Mouse (Mus musculus) lung, postnatal 14 days (tissue): ENCODE measurements around the gene Tmbim7.

Source experiments
- DNase-seq: peaks from one replicate; pipeline ENCODE4 v3.0.0; 2021

The Tmbim7 gene

DNA sequence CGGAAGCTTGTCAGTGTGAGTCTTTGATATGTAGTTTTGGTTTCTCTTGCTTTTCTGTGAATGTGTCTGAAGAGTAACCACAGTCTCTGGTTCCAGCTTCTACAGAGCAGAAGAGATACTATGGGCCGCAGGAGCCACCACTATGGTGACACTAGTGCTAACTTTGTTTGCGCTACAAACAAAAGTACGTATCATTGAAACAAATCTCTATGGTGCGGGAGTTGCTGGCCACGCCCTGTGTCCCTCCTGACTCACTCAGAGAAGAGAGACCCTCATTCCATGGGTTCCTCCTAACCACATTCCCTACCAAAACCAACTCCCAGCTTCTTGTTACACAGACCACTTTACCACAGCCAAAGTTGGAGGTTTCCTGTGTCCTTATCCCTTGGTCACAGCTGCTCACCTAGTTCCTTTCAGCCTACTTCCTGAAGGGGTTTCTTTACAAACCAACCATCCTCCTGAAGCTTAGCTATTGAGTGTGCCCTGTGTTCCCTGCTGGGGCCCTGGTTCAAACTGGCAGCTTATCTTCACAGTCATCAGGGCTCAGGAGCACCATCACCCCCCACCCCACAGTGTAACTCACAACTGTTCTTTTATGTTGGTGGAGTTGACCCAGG is 19.1 kb downstream of the Tmbim7 start:
- DNase-seq, result no peak

DNA sequence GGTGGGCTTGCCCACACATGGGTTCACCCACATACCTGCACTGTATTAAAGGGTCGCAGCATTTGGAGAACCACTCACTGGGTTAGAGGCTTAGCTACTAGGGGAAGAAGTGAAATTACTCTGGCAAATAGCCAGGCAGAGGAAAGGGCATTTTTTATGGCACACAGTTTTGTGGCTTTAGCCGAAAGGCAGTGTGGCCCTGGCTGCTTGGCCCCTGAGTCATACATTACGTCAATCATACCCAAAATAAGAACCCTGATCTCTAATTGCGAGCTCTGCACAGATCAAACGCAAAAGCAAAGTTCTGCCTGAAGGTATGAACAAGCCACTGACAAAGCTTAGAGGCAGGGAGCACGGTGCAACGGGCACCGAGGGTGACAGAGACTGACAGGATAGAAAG is 37.3 kb downstream of the Tmbim7 start:
- no peak for DNase-seq

DNA sequence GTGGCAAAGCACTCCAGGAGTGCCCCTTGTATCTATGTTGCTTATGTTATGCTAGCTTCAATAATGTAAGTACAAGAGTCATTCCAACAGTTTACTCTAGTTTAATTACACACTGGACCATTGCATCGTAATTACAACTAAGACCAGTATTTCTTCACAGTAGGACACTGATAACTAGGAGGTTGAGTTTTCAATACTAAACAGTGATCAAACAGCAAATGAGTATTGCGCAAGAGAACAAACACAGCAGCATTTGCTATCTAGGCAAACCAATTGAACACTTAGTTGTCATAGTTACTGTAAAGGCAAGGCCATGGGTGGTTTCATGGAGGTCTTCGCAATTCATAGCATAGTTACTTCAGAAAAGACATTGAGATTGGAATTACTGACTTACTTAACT is 40.3 kb downstream of the Tmbim7 start:
- DNase-seq, result no peak

DNA sequence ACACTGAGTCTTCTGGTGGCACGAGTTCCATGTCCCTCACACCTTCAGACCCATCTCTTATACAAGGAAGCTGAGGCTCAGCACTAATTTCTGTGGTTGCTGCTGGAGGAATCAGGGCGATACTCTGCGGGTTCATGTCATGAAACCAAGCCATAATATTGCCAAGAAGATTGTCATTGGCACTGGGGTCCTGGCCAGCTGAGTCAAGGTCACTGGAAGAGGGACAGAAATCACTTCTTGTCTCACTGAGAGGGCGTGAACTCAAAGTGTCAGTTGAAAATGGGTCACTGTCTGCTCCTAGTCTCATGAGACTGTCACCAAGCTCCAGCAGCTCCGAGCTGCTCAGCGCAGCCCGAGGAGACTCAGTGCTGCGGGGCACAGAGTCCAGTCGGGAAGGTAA is 42.0 kb downstream of the Tmbim7 start:
- DNase-seq, result no peak

DNA sequence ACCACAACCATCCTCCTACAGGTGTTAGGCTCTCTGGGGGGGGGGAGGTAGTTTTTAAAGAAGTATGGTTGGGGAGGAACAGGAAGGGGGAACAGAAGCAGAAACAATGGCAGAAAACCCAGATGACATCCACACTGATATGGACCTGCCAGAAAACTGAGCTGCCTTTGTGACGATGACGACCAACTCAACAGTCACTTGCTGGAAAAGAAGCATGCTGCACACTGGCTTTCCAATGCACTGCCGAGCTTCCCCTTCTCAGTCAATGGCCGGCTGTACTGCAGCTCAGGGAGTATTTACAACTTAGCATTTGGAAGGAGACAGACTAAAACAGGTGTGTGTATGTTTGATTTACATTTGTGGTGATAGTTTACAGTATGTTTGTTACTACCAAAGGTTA is 44.2 kb downstream of the Tmbim7 start:
- DNase-seq, result no peak

DNA sequence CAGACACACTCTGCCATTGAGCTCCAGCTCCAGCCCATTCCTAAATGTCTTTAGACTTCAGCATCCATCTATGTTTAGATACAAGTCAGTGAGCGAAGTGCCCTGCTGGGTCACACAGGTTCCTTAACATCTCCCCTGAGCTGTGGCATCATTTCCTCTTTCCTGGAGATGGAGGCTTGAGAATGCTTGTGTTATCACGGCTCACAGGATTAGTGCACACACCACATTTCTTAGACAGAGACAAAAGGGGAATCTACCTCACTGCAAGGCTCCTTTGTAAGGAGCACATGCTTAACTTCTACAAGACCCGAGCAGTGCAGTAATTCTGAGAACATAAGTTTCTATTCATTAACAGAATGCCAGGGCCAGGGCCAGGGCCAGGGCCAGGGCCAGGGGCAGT is 45.0 kb downstream of the Tmbim7 start:
- no peak for DNase-seq

DNA sequence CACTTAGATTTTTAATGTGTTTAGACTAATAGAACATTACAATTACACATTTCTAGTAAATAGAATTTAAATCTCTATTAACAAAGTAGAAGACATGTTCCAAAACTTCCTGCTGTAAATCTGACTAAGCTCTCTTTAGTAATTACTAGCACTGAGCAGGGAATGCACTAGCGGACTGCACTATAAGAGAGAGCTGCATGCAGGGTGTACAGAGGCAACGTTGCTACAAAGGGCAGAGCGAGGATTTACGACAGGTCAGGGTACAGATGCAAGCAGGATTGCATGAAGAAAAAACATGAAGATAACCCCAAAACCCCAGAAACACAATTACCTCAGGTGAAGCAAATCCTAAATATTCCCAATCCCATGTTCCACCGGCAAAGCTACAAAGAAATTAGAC is 49.0 kb downstream of the Tmbim7 start:
- DNase-seq, result no peak

DNA sequence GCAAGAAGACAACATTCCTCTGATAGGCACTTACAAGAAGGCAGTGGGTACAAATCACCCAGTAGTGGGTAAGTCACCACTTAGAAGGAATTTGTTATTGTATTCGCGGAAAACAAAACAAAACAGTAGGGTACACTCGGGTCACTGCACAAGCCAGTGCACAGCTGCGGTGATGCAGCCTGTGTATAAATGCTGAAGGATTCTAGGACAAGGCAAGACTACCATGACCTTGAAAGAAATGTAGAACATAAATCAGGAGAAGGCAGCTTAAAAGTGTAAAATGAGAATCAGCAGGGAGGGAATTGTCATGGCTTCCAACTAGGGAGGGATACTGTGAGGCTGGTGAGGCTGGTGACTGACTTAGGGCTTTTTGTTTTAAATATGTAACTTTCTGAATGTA is 51.2 kb downstream of the Tmbim7 start:
- no peak for DNase-seq

DNA sequence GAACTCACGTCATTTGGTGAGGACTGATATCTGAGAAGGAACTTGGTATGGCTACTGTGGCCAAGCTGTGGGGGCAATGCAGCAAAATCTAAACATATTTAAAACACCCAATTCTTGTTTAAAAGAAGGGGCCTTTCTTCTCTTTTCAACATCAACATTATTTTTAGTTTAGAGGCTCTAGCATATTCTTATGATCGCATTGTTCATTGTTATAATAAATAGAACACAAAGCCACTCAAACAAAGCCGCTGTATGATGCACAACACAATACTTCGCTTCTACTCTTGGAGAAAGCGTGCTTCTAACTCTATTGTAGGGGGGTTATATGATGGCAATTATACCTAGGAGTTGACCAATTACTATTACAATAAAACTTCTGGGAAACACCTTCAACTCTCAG is 64.8 kb downstream of the Tmbim7 start:
- no peak for DNase-seq

DNA sequence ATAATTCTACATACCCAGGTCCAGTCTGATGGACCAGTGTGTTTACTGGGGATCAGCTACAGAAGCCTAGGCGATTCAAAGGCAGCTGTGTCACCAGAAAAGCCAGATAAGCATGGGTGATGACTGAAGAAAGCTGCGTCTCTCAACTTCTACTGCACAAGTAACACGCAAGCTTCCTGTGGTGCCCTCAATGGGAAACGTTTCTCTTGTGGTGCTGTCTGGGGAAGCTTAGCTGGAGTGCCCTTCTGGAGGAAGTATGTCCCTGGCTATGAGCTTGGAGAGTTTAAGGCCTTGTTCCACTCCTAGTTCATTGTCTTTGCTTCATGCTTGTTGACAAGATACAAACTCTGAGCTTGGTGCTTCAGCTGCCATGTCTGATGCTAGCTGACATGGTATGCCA is 68.4 kb downstream of the Tmbim7 start:
- DNase-seq, result no peak

DNA sequence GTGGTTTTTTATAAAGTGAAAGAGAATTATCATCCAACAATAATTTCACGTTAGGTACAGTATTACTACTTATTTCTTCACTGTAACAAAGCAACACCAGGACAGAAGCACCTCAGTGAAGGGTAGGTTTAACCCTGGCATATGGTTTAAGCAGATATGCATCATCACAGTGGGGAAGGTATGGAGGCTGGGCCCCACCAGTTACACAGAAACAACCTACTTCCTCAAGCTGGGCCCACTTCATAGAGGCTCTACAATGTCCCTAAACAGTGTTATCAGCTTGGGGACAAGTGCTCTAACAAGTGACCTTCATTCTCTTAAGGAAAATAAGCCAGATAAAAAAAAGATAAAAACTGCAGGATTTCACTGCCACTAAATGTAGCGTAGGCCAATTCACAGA is 71.9 kb downstream of the Tmbim7 start:
- no peak for DNase-seq

DNA sequence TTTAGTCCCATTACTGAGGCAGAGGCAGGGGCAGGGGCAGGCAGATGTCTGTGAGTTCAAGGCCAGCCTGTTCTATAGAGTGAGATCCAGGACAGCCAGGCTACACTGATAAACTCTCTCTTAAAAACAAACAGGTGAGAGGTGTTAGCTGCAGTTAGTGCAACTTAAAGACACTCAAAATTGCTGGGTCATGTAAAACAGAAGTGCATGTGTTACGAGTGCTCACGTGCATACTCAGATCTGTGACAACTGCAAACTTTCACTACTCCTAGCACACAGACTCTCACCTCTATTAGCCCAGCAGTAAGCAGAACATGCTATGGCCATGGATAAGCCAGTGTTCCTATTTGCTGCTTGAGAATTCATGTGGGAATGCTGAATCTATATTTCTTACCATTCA is 72.4 kb downstream of the Tmbim7 start:
- no peak for DNase-seq

DNA sequence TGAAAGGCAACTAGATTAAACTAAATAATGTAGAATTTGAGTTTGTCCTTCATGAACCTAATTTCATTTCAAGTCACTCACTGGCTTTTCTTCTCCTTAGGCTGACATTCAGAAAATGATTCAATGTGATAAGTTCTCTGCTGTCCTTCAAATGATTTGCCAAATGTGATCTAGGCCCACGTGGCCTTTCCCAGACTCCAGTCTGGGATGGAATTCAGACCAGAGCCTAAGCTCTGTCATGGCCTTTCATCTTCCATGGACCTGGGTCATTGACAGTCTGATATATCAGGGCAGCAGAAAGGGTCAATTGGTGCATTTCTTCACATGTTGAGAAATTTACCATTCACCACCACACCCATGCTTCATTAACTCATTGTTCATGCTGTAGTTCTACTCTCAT is 74.5 kb downstream of the Tmbim7 start:
- DNase-seq, result no peak

DNA sequence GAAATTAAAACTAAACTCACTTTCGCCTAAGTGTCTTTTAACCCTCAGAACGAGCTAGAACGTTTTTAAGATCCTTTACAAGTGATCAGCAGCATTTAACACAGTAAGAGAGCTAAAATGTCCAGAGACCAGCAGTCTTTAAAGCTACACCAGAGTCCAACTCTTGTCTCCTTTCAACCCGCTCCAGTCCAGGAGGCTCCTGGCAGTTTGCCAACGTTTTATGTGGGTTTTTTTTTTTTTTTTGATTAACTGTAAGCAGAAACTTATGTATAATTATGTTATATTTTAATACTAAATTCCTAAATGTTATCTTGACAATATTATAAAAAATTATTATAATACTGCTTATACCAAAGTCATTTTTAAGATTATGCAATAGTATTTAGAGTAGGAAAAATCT is 77.8 kb downstream of the Tmbim7 start:
- no peak for DNase-seq
